Mouse (Mus musculus) embryonic facial prominence, embryonic 10.5 days (tissue): ENCODE results near the gene Fthl17d. TPM values are rescaled to one million over a fixed set of nuclear protein-coding genes. Genes with fewer than 3 reads are reported as not detected.
"Not testable (repeated sequence)": the region's sequence is repeated elsewhere in the genome, so short reads cannot be mapped to it uniquely, and the experiment has no call there.

Experiments used
- DNase-seq: peaks from one replicate; pipeline ENCODE4 v3.0.0-alpha.2; 2017; ENCODE audit warnings: low spot score
- H3K27ac ChIP-seq: fragments of 300-500 bp; sonication (generic); replicated peaks from 2 replicates; pipeline ENCODE4 v1.5.1; 2016; ENCODE audit warnings: mild to moderate bottlenecking
- H3K27me3 ChIP-seq: fragments of 300-500 bp; sonication (generic); replicated peaks from 2 replicates; pipeline ENCODE4 v1.6.1; 2016; ENCODE audit warnings: low read depth, mild to moderate bottlenecking; ENCODE audit not compliant: poor library complexity, severe bottlenecking
- H3K36me3 ChIP-seq: fragments of 300-500 bp; sonication (generic); replicated peaks from 2 replicates; pipeline ENCODE4 v1.6.1; 2016; ENCODE audit warnings: mild to moderate bottlenecking, moderate library complexity
- H3K4me1 ChIP-seq: fragments of 300-500 bp; sonication (generic); 2 replicates; pipeline ENCODE4 v1.6.1; 2016
- H3K4me3 ChIP-seq: fragments of 300-500 bp; sonication (generic); 2 replicates; pipeline ENCODE4 v1.5.1; 2016; ENCODE audit warnings: mild to moderate bottlenecking, moderate library complexity
- H3K9me3 ChIP-seq: fragments of 300-500 bp; sonication (generic); 2 replicates; pipeline ENCODE4 v1.6.1; 2016; ENCODE audit warnings: mild to moderate bottlenecking
- WGBS: fragments of 180-500 bp; shearing (Covaris S2); methylation state at CpG from one replicate; pipeline ENCODE4 v1.1.7; 2016; 5-methylcytosine and 5-hydroxymethylcytosine counted together
- polyA plus RNA-seq: library from polyadenylated mRNA; unstranded; fragments of >200 nt; fragmentation: Nextera tagmentation; extraction: Ambion mirVana; gene quantifications from 2 replicates; pipeline ENCODE4 v1.2.1, GENCODE M21; 2016

Fthl17d gene
- polyA plus RNA-seq: not detected in 2 replicates

DNA sequence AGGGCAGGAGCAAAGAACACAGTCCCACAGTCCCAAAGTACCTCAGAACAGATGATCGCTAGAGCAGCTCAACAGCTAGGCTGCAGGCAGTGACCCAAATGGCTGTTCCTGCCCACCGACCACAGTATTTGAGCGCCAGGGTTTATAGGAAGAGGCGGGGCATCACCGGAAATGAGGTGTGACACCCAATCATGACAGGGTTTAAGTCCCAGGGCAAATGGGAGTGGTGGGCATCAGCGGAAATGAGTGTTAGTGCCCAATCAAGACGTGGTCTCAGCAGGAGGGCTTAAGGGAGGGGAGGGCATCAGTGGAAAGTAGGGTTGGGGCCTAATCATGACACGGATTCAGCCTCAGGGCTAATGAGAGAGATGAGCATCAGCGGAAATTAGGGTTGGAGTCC, at the start of gene Fthl17d:
Fthl17d (minus strand) TSS at position 101 of the 400 bp plus-strand sequence.
- WGBS: no CpG with 5 or more reads among the region's 9 CpGs
- H3K9me3 ChIP-seq, H3K27me3 ChIP-seq, H3K36me3 ChIP-seq, H3K4me3 ChIP-seq, H3K27ac ChIP-seq, DNase-seq, H3K4me1 ChIP-seq: not testable (repeated sequence)

DNA sequence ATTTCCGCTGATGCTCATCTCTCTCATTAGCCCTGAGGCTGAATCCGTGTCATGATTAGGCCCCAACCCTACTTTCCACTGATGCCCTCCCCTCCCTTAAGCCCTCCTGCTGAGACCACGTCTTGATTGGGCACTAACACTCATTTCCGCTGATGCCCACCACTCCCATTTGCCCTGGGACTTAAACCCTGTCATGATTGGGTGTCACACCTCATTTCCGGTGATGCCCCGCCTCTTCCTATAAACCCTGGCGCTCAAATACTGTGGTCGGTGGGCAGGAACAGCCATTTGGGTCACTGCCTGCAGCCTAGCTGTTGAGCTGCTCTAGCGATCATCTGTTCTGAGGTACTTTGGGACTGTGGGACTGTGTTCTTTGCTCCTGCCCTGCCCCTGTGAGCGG, 46.6 kb upstream of the Fthl17d start, which contains the start of gene Fthl17e:
Fthl17e (plus strand) TSS at position 301 of the 400 bp plus-strand sequence.
- not testable (repeated sequence) for DNase-seq, H3K9me3 ChIP-seq

DNA sequence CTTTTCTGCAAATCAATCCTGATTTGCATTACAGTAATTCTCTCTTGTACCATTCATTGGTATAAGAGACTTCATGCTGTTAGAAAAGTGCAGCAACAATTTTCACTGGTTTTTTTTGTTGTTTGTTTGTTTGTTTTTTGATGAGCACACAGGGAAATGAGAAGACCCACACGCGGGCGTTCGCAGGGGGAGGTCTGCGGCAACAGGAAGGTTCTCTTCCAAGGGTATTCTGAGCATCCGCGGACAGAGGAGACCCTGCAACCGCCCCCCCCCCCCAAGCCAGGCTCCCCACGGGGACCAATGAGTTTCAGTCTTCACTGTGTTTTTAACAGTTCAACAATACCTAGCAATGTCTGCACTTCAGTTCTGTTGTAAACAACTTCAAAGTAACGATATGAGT, 32.9 kb upstream of the Fthl17d start:
- no peak overlapping the region for H3K27ac ChIP-seq
- DNase-seq: no peak
- no peaks in the 10 kb centered on the region for H3K36me3 ChIP-seq
- H3K27me3 ChIP-seq: no peaks in the 10 kb centered on the region
- H3K4me3 ChIP-seq: no peak overlapping the region
- no peaks in the 10 kb centered on the region for H3K9me3 ChIP-seq
- 67% methylated on average over 10 of the region's 10 CpGs for WGBS
- H3K4me1 ChIP-seq: no peaks in the 10 kb centered on the region

More for the DNA sequence above, 46.6 kb upstream of the Fthl17d start, which contains the start of gene Fthl17e:
- H3K36me3 ChIP-seq, H3K4me1 ChIP-seq, H3K27me3 ChIP-seq, H3K27ac ChIP-seq, H3K4me3 ChIP-seq: not testable (repeated sequence)
- WGBS: 100% methylated on average over 1 of the region's 10 CpGs

DNA sequence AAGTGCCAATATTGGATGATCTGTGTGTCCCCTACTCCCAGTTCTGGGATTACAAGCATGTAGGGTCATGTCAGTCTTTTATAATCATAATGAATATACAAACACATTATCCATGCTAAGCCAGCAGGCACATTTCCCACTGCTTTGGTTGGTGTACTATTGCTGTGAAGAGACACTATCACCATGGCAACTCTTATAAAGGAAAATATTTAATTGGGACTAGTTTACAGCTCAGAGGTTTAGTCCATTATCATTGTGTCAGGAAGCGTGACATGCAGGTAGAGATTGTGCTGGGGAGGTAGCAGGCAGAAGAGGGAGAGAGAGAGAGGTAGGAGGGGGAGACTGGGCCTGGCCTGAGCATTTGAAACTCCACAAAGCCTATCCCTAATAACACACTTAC, 29.5 kb upstream of the Fthl17d start:
- H3K4me1 ChIP-seq: no peaks in the 10 kb centered on the region
- H3K36me3 ChIP-seq: no peaks in the 10 kb centered on the region
- DNase-seq: no peak
- H3K27me3 ChIP-seq: no peaks in the 10 kb centered on the region
- 65% methylated on average over 1 of the region's 1 CpGs for WGBS
- no peak overlapping the region for H3K4me3 ChIP-seq
- H3K9me3 ChIP-seq: no peaks in the 10 kb centered on the region
- H3K27ac ChIP-seq: no peak overlapping the region

DNA sequence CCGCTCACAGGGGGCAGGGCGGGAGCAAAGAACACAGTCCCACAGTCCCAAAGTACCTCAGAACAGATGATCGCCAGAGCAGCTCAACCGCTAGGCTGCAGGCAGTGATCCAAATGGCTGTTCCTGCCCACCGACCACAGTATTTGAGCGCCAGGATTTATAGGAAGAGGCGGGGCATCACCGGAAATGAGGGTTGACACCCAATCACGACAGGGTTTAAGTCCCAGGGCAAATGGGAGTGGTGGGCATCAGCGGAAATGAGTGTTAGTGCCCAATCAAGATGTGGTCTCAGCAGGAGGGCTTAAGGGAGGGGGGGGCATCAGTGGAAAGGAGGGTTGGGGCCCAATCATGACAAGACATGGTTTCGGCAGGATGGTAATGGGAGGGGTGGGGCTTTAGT, 10.1 kb downstream of the Fthl17d start, which contains the start of gene Fthl17c:
Fthl17c (minus strand) TSS at position 101 of the 400 bp plus-strand sequence.
- DNase-seq, H3K36me3 ChIP-seq, H3K4me1 ChIP-seq, H3K9me3 ChIP-seq, H3K4me3 ChIP-seq, H3K27ac ChIP-seq, H3K27me3 ChIP-seq: not testable (repeated sequence)
- WGBS: no CpG with 5 or more reads among the region's 11 CpGs

DNA sequence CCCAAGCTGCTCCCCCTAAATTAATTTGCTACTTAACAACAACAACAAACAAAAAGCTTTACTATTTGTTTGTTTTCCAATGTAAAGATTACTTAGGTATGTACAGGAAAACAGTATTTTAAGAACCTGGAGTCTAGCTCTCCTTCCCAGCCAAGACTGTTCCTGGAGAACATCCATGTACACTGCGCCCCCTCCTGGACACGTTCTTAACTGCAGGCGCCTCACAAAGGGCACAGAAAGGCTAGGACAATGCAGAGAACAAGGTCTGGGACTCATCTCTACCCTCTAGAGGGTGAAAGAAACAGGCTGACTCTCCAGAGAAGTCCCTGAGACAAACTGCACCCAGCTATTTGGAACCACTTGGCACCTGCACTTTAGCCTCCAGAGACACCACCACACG, 21.9 kb downstream of the Fthl17d start:
- H3K27ac ChIP-seq, DNase-seq, H3K4me1 ChIP-seq, H3K27me3 ChIP-seq, H3K36me3 ChIP-seq, H3K4me3 ChIP-seq: not testable (repeated sequence)
- WGBS: 47% methylated on average over 4 of the region's 4 CpGs
- H3K9me3 ChIP-seq: peaks cover 10% of the 10 kb centered on the region; the same call in 1 of the 2 replicates

DNA sequence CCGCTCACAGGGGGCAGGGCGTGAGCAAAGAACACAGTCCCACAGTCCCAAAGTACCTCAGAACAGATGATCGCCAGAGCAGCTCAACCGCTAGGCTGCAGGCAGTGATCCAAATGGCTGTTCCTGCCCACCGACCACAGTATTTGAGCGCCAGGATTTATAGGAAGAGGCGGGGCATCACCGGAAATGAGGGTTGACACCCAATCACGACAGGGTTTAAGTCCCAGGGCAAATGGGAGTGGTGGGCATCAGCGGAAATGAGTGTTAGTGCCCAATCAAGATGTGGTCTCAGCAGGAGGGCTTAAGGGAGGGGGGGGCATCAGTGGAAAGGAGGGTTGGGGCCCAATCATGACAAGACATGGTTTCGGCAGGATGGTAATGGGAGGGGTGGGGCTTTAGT, 23.7 kb downstream of the Fthl17d start, which contains the start of gene Fthl17b:
Fthl17b (minus strand) TSS at position 101 of the 400 bp plus-strand sequence.
- not testable (repeated sequence) for H3K27ac ChIP-seq, H3K36me3 ChIP-seq, H3K4me1 ChIP-seq, H3K27me3 ChIP-seq, H3K9me3 ChIP-seq, DNase-seq, H3K4me3 ChIP-seq
- WGBS: 100% methylated on average over 5 of the region's 11 CpGs

DNA sequence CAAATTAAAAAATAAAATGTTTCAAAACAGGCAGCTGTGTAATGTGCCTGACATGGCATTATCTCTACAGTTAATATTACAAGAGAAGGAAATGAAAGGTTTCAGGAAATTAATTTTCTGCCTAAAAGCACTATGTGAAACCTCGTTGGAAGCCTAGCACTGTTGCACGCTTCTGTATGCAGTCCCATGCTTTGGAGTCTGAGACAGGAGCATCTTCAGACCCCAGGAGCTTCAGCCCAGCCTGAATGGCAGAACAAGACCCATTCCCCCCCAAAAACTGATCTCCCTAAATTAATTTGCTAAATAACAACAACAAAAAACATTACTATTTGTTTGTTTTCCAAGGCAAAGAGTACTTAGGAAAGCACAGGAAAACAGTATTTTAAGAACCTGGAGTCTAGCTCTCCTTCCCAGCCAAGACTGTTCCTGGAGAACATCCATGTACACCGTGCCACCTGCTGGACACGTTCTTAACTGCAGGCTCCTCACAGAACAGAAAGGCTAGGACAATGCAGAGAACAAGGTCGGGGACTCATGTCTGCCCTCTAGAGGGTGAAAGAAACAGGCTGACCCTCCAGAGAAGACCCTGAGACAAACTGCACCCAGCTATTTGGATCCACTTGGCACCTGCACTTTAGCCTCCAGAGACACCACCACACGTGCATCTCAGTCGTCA, 38.3 kb downstream of the Fthl17d start:
- not testable (repeated sequence) for H3K9me3 ChIP-seq, H3K27me3 ChIP-seq, H3K4me3 ChIP-seq, H3K36me3 ChIP-seq, H3K27ac ChIP-seq, H3K4me1 ChIP-seq
- peak; percentile 75 for DNase-seq
- 25% methylated on average over 7 of the region's 7 CpGs for WGBS

DNA sequence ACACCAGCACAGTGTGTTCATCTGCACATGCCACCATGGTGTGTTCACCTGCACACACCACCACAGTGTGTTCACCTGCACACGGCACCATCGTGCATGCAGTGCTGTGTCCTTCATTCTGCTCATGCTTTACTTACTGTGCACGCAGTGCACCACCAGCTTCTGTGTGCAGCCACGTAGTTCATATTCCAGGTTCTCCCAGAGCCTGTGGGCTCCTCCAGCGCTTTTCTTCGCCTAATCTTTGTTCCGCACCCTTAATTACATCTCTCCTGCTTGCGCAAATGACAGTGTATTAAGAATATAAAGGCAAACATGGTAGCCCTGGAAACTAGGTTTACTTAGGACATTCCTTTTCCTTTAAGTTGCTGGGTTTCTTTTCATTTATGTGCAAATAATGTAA, 42.5 kb downstream of the Fthl17d start:
- no peak for DNase-seq
- no peaks in the 10 kb centered on the region for H3K27me3 ChIP-seq
- no peaks in the 10 kb centered on the region for H3K4me1 ChIP-seq
- no peaks in the 10 kb centered on the region for H3K9me3 ChIP-seq
- H3K36me3 ChIP-seq: no peaks in the 10 kb centered on the region
- 88% methylated on average over 8 of the region's 8 CpGs for WGBS
- no peak overlapping the region for H3K4me3 ChIP-seq
- H3K27ac ChIP-seq: no peak overlapping the region

Other genes starting within 250 kb of the Fthl17d start
- gene Ssx9, start 238.3 kb downstream of the Fthl17d start, polyA plus RNA-seq: not detected in 2 replicates
- gene Ssxb5, start 183.1 kb downstream of the Fthl17d start, polyA plus RNA-seq: not detected in 2 replicates
- gene Gm6592, start 142.8 kb downstream of the Fthl17d start, polyA plus RNA-seq: not detected in 2 replicates
- gene Gm5751, start 112.5 kb downstream of the Fthl17d start, polyA plus RNA-seq: not detected in 2 replicates
- 2.8 and 2.9 TPM in 2 replicates for gene B630019K06Rik, start 94.4 kb downstream of the Fthl17d start, polyA plus RNA-seq
- gene Fthl17b, start 23.8 kb downstream of the Fthl17d start, polyA plus RNA-seq: not detected in 2 replicates
- not detected in 2 replicates for gene Fthl17c, start 10.2 kb downstream of the Fthl17d start, polyA plus RNA-seq
- gene Fthl17e, start 46.7 kb upstream of the Fthl17d start, polyA plus RNA-seq: not detected in 2 replicates
- gene Fthl17f, start 76.3 kb upstream of the Fthl17d start, polyA plus RNA-seq: not detected in 2 replicates
- gene 4930402K13Rik, start 117.8 kb upstream of the Fthl17d start, polyA plus RNA-seq: not detected in 2 replicates
- gene Lancl3, start 213.1 kb upstream of the Fthl17d start, polyA plus RNA-seq: 0.26 and 0.43 TPM in 2 replicates